Mouse (Mus musculus): Measurements from ENCODE around the gene Cntn4.
A peak's percentile ranks its signal among the peaks of the same experiment; 100 is the strongest.

The Cntn4 gene

GRCm38 (mm10) chr6:105677149-105678031, at the start of gene Cntn4:
Gene Cntn4 (plus strand): TSS chr6:105677660.
- DNase-seq (ENCODE audit: extremely low read depth, insufficient read length, low spot score): peak; percentile 8

- DNase-seq (ENCODE audit: extremely low read depth, insufficient read length, low spot score): no peak
These were observed 3.2 kb upstream of the Cntn4 start for GRCm38 (mm10) chr6:105674276-105674675.

GRCm38 (mm10) chr6:105675099-105675498, 2.4 kb upstream of the Cntn4 start:
- DNase-seq (ENCODE audit: extremely low read depth, insufficient read length, low spot score): no peak

GRCm38 (mm10) chr6:105676637-105677036, 823 bp upstream of the Cntn4 start:
- DNase-seq (ENCODE audit: extremely low read depth, insufficient read length, low spot score): no peak

GRCm38 (mm10) chr6:105678778-105679177, 1.3 kb downstream of the Cntn4 start:
- DNase-seq (ENCODE audit: extremely low read depth, insufficient read length, low spot score): no peak

- no peak for DNase-seq (ENCODE audit: extremely low read depth, insufficient read length, low spot score)
These were observed 4.0 kb downstream of the Cntn4 start for GRCm38 (mm10) chr6:105681496-105681895.

- no peak for DNase-seq (ENCODE audit: extremely low read depth, insufficient read length, low spot score)
These were observed 5.8 kb downstream of the Cntn4 start for GRCm38 (mm10) chr6:105683251-105683650.

- no peak for DNase-seq (ENCODE audit: extremely low read depth, insufficient read length, low spot score)
These were observed 6.7 kb downstream of the Cntn4 start for GRCm38 (mm10) chr6:105684123-105684522.

- no peak for DNase-seq (ENCODE audit: extremely low read depth, insufficient read length, low spot score)
These were observed 10.7 kb downstream of the Cntn4 start for GRCm38 (mm10) chr6:105688195-105688594.

- no peak for DNase-seq (ENCODE audit: extremely low read depth, insufficient read length, low spot score)
These were observed 64.6 kb downstream of the Cntn4 start for GRCm38 (mm10) chr6:105742026-105742425.

- no peak for DNase-seq (ENCODE audit: extremely low read depth, insufficient read length, low spot score)
These were observed 103.2 kb downstream of the Cntn4 start for GRCm38 (mm10) chr6:105780616-105781015.

- DNase-seq (ENCODE audit: extremely low read depth, insufficient read length, low spot score): no peak
These were observed 111.0 kb downstream of the Cntn4 start for GRCm38 (mm10) chr6:105788462-105788861.

- no peak for DNase-seq (ENCODE audit: extremely low read depth, insufficient read length, low spot score)
These were observed 157.6 kb downstream of the Cntn4 start for GRCm38 (mm10) chr6:105835099-105835498.

- DNase-seq (ENCODE audit: extremely low read depth, insufficient read length, low spot score): no peak
These were observed 169.8 kb downstream of the Cntn4 start for GRCm38 (mm10) chr6:105847296-105847695.

- no peak for DNase-seq (ENCODE audit: extremely low read depth, insufficient read length, low spot score)
These were observed 215.4 kb downstream of the Cntn4 start for GRCm38 (mm10) chr6:105892838-105893237.

- DNase-seq (ENCODE audit: extremely low read depth, insufficient read length, low spot score): no peak
These were observed 261.0 kb downstream of the Cntn4 start for GRCm38 (mm10) chr6:105938485-105938884.

GRCm38 (mm10) chr6:105939303-105939702, 261.8 kb downstream of the Cntn4 start:
- no peak for DNase-seq (ENCODE audit: extremely low read depth, insufficient read length, low spot score)

- DNase-seq (ENCODE audit: extremely low read depth, insufficient read length, low spot score): no peak
These were observed 263.1 kb downstream of the Cntn4 start for GRCm38 (mm10) chr6:105940591-105940990.

- no peak for DNase-seq (ENCODE audit: extremely low read depth, insufficient read length, low spot score)
These were observed 314.0 kb downstream of the Cntn4 start for GRCm38 (mm10) chr6:105991492-105991891.

GRCm38 (mm10) chr6:106013018-106013417, 335.6 kb downstream of the Cntn4 start:
- DNase-seq (ENCODE audit: extremely low read depth, insufficient read length, low spot score): no peak

- no peak for DNase-seq (ENCODE audit: extremely low read depth, insufficient read length, low spot score)
These were observed 337.7 kb downstream of the Cntn4 start for GRCm38 (mm10) chr6:106015126-106015525.

- DNase-seq (ENCODE audit: extremely low read depth, insufficient read length, low spot score): no peak
These were observed 371.4 kb downstream of the Cntn4 start for GRCm38 (mm10) chr6:106048878-106049277.

Data from 3134 (cell line).